Mouse (Mus musculus) testis, postnatal 10 days (tissue): ENCODE results near the gene Kank1.

ENCODE experiments used
- DNase-seq: peaks from one replicate; pipeline ENCODE4 v3.0.0; 2021; ENCODE audit warnings: low spot score

Kank1 gene

GRCm38 (mm10) chr19:25366620-25367019 is 129.8 kb downstream of the Kank1 start:
- DNase-seq = no peak

DNA sequence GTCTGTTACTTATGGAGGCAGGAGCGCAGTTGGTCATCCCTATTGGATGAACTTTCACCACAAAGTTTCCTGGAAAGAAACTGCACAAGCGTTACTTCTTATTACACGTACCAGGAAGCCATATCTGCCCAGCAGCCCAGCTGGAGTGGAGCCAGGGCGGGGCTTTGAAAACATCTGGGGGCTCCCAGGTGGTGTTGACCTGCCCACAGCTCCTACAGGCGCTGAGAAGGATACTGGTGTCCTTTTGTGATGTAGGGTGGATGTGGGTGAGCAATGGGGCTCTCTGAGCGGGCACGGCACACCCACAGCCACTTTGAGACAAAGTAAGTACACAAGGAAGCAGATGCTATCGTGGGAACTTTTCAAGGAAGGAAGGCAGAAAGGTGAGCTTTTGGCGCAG is 133.7 kb downstream of the Kank1 start:
- DNase-seq = no peak

- DNase-seq = no peak
These were observed 136.0 kb downstream of the Kank1 start for GRCm38 (mm10) chr19:25372794-25373193.

DNA sequence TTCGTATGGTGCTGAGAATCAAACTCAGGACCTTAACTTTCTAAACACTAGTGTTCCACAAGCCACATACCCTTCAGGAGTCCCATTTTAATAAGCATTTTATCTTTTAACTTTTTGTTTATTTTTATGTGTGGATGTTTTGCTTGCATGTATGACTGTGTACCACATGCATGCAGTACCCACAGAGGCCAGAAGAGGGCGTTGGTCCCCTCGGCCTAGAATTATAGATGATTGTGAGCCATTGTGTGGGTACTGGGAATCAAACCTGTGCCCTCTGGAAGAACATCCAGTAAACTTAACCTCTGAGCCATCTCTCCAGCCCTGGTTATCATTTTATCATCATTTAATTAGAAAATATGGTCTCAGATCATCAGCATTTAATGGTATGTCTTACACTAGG is 136.8 kb downstream of the Kank1 start:
- no peak for DNase-seq

GRCm38 (mm10) chr19:25374191-25374590 is 137.4 kb downstream of the Kank1 start:
- no peak for DNase-seq

DNA sequence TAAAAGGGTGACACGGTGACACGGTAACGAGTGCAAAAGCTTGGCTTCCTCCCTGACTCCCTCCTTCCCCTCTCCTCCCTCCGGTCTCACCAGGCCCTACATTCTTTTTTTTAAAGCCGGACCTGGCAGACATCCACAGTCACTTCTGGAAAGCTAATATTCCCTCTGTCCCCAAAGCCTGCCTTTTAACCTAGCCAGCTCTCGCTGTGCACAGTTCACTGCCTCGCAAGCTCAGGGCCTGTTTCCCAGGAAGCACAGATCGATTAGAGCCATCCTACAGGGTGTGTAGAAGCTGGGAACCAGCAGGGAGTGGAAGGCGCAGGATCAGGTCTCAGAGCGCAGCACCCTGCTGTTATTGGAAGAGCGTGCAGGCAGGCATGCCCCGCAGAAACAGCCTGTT is 138.2 kb downstream of the Kank1 start:
- no peak for DNase-seq

DNA sequence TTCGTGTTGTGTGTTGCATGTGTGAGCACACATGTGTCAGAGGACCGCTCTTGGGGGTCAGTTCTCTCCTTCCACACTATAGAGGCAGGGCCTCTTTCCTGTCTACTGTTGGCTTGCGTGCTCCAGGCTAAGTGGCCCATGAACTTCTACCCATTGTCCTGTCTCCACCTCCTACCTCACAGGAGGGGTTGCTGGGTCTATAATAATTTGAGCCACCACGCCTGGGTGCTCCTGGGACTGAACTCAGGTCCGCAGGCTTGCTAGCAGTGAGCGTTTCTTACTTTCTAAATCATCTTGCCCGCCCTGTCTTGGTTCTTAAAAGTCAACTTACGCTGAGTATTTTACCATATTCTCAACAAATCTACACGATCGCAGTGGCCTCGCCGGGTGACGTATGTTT is 140.1 kb downstream of the Kank1 start:
- no peak for DNase-seq

- DNase-seq = no peak
These were observed 143.9 kb downstream of the Kank1 start for GRCm38 (mm10) chr19:25380675-25381074.

DNA sequence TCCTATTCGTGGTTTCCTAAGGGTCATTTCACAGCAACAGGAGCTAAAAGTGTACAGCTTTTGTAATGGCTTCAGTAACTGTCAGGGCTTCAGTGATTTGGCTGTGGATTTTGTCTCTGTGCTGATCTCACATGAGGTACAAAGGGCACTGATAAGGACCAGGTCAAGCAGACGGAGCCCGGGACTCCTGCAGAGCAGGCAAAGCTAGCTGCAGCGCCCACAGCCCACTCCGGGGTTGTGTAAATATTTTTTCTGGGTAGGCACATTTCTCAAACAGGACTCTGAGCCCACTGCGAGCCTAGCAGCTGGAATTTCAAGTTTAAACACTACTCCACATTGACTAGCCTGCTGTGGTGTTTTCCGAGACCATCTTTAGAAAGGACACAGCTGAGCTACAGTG is 145.2 kb downstream of the Kank1 start:
- DNase-seq = no peak

GRCm38 (mm10) chr19:25382494-25382893 is 145.7 kb downstream of the Kank1 start:
- no peak for DNase-seq

DNA sequence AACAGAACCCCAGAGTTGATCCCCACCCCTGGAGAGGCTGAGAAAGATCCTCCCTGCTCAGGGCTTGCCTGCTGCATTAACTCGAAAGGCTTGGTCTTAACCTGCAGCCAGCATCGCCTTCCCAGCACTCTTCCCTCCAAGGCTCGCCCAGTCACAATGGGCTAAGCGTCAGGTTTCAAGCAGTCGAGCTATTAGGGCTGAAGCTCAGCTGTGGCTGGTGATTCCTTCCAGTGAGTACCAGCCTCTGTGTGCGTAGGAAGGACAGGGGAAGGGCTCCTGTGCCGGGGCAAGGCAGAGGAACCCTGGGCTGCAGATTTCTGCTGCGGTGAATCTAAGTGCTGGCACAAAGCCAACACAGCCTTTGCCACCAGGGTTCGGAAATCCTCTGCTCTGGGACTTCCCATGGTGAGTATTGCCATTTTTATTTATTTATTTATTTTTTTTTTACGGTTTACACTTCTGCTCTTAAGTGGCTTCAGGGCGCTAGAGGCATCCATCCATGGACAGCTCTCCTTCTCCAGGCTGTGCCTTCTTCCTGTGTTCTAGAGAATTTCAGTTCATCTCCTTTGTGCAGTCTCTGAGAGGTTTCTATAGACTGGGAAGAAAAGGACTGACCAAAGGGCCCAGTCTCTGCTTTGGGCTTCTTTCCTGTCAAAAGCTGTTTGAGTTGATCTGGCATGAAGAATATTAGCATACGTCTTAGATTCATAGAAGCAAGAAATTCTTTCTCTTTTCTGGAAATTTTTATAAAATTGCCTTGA is 146.8 kb downstream of the Kank1 start:
- DNase-seq = no peak

- no peak for DNase-seq
These were observed 149.2 kb downstream of the Kank1 start for GRCm38 (mm10) chr19:25385981-25386380.

DNA sequence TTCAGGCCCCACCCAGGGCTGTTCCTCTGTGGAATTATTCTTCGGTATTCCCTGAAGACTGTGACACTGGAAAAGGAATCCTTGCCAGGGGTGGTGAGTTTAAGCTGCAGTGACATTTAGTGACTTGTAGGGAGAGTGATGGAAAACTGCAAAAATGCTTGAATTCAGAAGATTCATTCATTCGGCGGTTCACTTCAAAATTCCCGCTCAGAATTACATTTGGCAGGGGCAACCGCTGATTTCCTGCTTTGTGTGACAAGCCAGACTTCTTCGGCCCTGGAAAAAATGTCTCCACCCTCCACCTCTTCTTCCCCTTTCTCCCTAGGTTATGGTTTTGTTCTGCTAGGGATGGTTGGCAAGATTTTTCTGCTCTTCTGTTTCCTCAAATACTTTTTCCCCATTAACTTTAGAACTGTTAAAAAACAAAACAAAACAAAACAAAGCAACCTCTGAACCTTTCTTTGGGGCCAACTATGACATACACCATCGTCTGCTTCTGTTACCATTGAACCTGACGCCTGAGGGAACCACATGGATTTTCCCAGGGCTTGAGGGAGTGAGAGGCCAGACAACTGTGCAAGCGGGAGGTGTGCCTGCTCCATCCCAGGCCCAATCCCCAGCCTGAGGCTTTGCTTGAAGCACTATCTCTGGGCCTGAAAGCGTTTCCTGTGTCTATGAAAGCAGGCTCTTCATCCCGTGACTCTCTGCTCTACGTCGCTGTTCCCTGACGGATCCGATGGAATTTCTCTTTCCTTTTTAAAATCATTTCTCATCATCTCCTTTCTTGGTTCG is 150.1 kb downstream of the Kank1 start:
- no peak for DNase-seq

- DNase-seq = no peak
These were observed 151.1 kb downstream of the Kank1 start for GRCm38 (mm10) chr19:25387902-25388301.

DNA sequence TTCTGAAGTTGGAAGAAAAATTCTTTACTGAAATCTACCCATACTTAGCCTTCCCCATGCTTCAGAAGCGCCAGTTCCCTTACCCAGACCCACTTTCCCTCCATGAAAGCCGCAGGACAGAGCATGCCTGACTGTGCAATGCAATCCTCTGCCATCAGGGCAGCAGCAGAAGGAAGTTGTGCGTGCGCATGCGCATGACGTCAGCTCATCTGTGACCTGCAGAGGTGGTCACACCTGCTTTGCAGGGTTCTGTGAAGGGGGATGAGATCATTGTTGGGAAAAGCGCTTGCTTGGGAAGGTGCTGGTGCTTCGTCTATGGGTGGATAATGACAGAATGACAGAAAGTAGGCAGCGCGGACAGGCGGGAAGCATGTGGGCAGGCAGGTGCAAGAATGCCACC is 155.4 kb downstream of the Kank1 start:
- no peak for DNase-seq

DNA sequence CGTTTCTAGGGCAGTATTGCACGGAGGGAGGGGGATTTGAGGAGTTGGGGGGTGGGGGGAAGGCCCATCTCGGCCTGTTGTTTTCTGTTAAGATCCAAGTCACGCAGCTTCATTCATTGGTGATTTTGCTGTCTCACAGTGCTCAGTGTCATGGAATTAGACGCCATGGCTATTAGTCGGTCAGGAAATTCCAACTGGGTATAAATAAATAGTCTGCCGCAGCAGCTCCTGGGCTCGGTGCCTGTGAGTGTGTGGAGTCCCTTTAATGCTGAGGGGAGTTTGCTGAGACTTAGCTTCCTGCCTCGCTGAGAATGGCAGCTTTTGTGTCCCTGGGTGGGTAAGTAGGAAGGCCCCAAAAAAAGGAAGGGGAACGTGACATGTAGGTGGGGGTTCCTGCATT is 158.3 kb downstream of the Kank1 start:
- DNase-seq = no peak

- DNase-seq = no peak
These were observed 160.0 kb downstream of the Kank1 start for GRCm38 (mm10) chr19:25396709-25397266.

GRCm38 (mm10) chr19:25399511-25400211 is 162.9 kb downstream of the Kank1 start:
- DNase-seq = peak; percentile 61

GRCm38 (mm10) chr19:25400212-25400913 is 163.6 kb downstream of the Kank1 start:
- DNase-seq = no peak

GRCm38 (mm10) chr19:25401521-25401920 is 164.7 kb downstream of the Kank1 start:
- no peak for DNase-seq

GRCm38 (mm10) chr19:25404163-25404562 is 167.4 kb downstream of the Kank1 start:
- no peak for DNase-seq

DNA sequence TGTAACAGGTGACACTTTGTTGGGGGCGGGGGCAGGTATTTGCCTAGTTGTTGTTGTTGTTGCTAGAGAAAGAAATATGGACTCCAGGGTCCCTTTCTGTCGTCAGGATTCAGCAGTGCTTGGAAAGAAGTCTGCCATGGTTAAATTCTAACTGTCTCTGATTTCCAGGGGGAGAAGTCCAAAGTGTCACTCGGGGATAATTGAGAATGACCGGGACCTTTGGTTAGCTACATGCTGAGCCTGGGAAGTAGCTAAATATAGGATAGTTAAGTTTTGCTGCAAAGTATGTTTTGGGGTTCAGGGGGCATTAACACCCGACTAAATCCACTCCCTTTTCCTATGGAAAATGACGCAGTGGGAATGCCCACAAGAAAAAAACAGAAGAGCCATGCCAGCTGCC is 169.2 kb downstream of the Kank1 start:
- DNase-seq = no peak
